Mouse (Mus musculus): Measurements from ENCODE around the gene Luc7l2.

DNA sequence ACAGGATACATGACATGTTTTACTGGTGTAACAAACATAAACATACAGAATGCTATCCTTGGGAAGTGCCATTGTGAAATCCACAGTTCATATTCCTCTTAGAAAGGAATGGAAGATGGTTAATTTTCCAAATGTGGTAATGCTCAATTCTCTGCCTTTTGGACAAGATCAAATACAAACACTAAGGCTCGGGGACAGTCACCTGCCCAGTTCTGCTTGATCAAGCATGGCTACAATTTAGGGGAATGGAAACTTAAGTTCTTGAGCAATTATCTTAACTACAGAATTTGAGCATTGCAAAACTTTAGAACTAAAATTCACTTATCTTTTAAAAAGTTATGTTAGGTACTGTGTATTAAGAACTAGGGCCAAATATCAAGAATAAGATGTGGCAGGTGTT lies 15.3 kb upstream of the Luc7l2 start:
- TF ChIP-seq CTCF (IDR thresholded peaks at IDR 0.05; ENCODE audit: borderline replicate concordance, insufficient read depth, low read depth, low read length): no peak
- TF ChIP-seq POLR2A (IDR thresholded peaks at IDR 0.05; ENCODE audit: borderline replicate concordance, insufficient read depth, low read length): no peak
